Comparison of ENCODE assay signal across 9 mouse cellular contexts in genomic region chr11:69655264-69656064, GRCm38 (mm10). TPM values are rescaled to one million over a fixed set of nuclear protein-coding genes. Genes with fewer than 3 reads are reported as not detected.
DNase-seq lines count a peak whose midpoint lies in the region; ATAC-seq and TF ChIP-seq lines count a peak whose summit lies in the region.
"Had no signal": no experiment of that assay in that cellular context is flagged by ENCODE, and none has a peak within 500 bp of the region (broad histone marks: within the 10 kb centered on the region; RNA-seq: fewer than 3 reads in every experiment).

Gene Sox15 (plus strand): TSS chr11:69655314.

- no peak within 1 kb of the TSS for H3K27ac ChIP-seq in embryonic facial prominence, embryonic 11.5 days (replicated peaks; ENCODE audit: low read depth, low read length)
- peak within 1 kb of the TSS; percentile 59 for H3K27ac ChIP-seq in heart, embryonic 10.5 days
- H3K27ac ChIP-seq in kidney, embryonic 16.5 days (ENCODE audit: low read length) = peak within 1 kb of the TSS; percentile 57; the same call in 1 of the 2 replicates
- H3K27ac ChIP-seq in liver, embryonic 15.5 days (replicated peaks) = peak within 1 kb of the TSS; percentile 0; the same call in 1 of the 2 replicates
- no peak within 1 kb of the TSS for H3K27ac ChIP-seq in neural tube, embryonic 12.5 days

- H3K79me3 ChIP-seq in C2C12 (ENCODE audit: low read depth) = peaks cover 3% of the 10 kb centered on the region

- H3K79me2 ChIP-seq in C2C12 (ENCODE audit: control insufficient read depth, insufficient read depth) = peaks cover 9% of the 10 kb centered on the region

- no peaks in the 10 kb centered on the region for H3K9me3 ChIP-seq in embryonic facial prominence, embryonic 11.5 days (replicated peaks; ENCODE audit: control insufficient read depth, low read length)
- H3K9me3 ChIP-seq in heart, embryonic 10.5 days = no peaks in the 10 kb centered on the region
- H3K9me3 ChIP-seq in kidney, embryonic 16.5 days (ENCODE audit: low read length) = no peaks in the 10 kb centered on the region
- no peaks in the 10 kb centered on the region for H3K9me3 ChIP-seq in liver, embryonic 15.5 days (replicated peaks)
- no peaks in the 10 kb centered on the region for H3K9me3 ChIP-seq in neural tube, embryonic 12.5 days

- no peak within 1 kb of the TSS for H3K4me3 ChIP-seq in C2C12 (ENCODE audit: insufficient read depth, poor library complexity, severe bottlenecking)
- H3K4me3 ChIP-seq in embryonic facial prominence, embryonic 11.5 days (ENCODE audit: low read depth, low read length) = no peak within 1 kb of the TSS
- H3K4me3 ChIP-seq in heart, embryonic 10.5 days = peak within 1 kb of the TSS; percentile 13; the same call in 1 of the 2 replicates
- peak within 1 kb of the TSS; percentile 18; the same call in 1 of the 2 replicates for H3K4me3 ChIP-seq in kidney, embryonic 16.5 days (ENCODE audit: low read length)
- H3K4me3 ChIP-seq in liver, embryonic 15.5 days (replicated peaks) = no peak within 1 kb of the TSS
- no peak within 1 kb of the TSS for H3K4me3 ChIP-seq in neural tube, embryonic 12.5 days
- H3K4me3 ChIP-seq: erythroblast, embryonic 14.5 days had no signal

- H3K36me3 ChIP-seq in C2C12 (ENCODE audit: control insufficient read depth, insufficient read depth) = peaks cover 76% of the 10 kb centered on the region
- peaks cover 25% of the 10 kb centered on the region for H3K36me3 ChIP-seq in embryonic facial prominence, embryonic 11.5 days (replicated peaks; ENCODE audit: control insufficient read depth, insufficient read depth, low read depth, low read length)
- peaks cover 78% of the 10 kb centered on the region for H3K36me3 ChIP-seq in heart, embryonic 10.5 days
- peaks cover 62% of the 10 kb centered on the region for H3K36me3 ChIP-seq in kidney, embryonic 16.5 days (ENCODE audit: insufficient read depth, low read length)
- peaks cover 91% of the 10 kb centered on the region for H3K36me3 ChIP-seq in liver, embryonic 15.5 days (replicated peaks)
- peaks cover 72% of the 10 kb centered on the region for H3K36me3 ChIP-seq in neural tube, embryonic 12.5 days

- no peak within 1 kb of the TSS for H3K9ac ChIP-seq in embryonic facial prominence, embryonic 11.5 days (replicated peaks; ENCODE audit: low read length)
- peak within 1 kb of the TSS; percentile 50 for H3K9ac ChIP-seq in kidney, embryonic 16.5 days (replicated peaks; ENCODE audit: low read length)
- H3K9ac ChIP-seq in liver, embryonic 15.5 days = no peak within 1 kb of the TSS
- 0 out of 2 replicates have a peak within 1 kb of the TSS, but pooled peaks have one; percentile 26 for H3K9ac ChIP-seq in neural tube, embryonic 12.5 days

- 19% methylated on average over 34 of the region's 34 CpGs for WGBS in embryonic facial prominence, embryonic 11.5 days
- 24% methylated on average over 34 of the region's 34 CpGs for WGBS in heart, embryonic 10.5 days
- WGBS in kidney, embryonic 16.5 days = 18% methylated on average over 34 of the region's 34 CpGs
- 38% methylated on average over 34 of the region's 34 CpGs for WGBS in liver, embryonic 15.5 days (ENCODE audit: insufficient replicate concordance)
- 24% methylated on average over 34 of the region's 34 CpGs for whole genome bisulfite sequencing in neural tube, embryonic 12.5 days

- no peak within 1 kb of the TSS for H3ac ChIP-seq in C2C12 (ENCODE audit: control insufficient read depth, insufficient read length, low read depth)

- peak; percentile 78 for DNase-seq in adrenal gland, postnatal 10 days
- DNase-seq in embryonic facial prominence, embryonic 11.5 days (ENCODE audit: low spot score) = peak; percentile 87
- DNase-seq in heart, embryonic 10.5 days (ENCODE audit: low spot score) = peak; percentile 89
- DNase-seq in urinary bladder, postnatal 14 days (ENCODE audit: low spot score) = peak; percentile 77

- no peaks in the 10 kb centered on the region; the same call in 1 of the 2 replicates for H3K4me1 ChIP-seq in embryonic facial prominence, embryonic 11.5 days (ENCODE audit: control insufficient read depth, insufficient read depth, low read length)
- peaks cover 38% of the 10 kb centered on the region for H3K4me1 ChIP-seq in heart, embryonic 10.5 days
- H3K4me1 ChIP-seq in kidney, embryonic 16.5 days (ENCODE audit: insufficient read depth, low read length) = peaks cover 18% of the 10 kb centered on the region
- H3K4me1 ChIP-seq in liver, embryonic 15.5 days (replicated peaks) = peaks cover 42% of the 10 kb centered on the region
- H3K4me1 ChIP-seq in neural tube, embryonic 12.5 days = peaks cover 11% of the 10 kb centered on the region

- H3K27me3 ChIP-seq in C2C12 (ENCODE audit: control insufficient read depth, insufficient read depth, insufficient read length) = no peaks in the 10 kb centered on the region
- no peaks in the 10 kb centered on the region for H3K27me3 ChIP-seq in embryonic facial prominence, embryonic 11.5 days (ENCODE audit: control insufficient read depth, insufficient read depth, low read length)
- no peaks in the 10 kb centered on the region for H3K27me3 ChIP-seq in heart, embryonic 10.5 days (ENCODE audit: insufficient read depth, poor library complexity, severe bottlenecking)
- no peaks in the 10 kb centered on the region for H3K27me3 ChIP-seq in kidney, embryonic 16.5 days (ENCODE audit: insufficient read depth, low read length)
- no peaks in the 10 kb centered on the region for H3K27me3 ChIP-seq in liver, embryonic 15.5 days
- no peaks in the 10 kb centered on the region for H3K27me3 ChIP-seq in neural tube, embryonic 12.5 days (replicated peaks)

- peak; percentile 31; the same call in 1 of the 2 replicates for ATAC-seq in embryonic facial prominence, embryonic 11.5 days (replicated peaks; ENCODE audit: insufficient number of reproducible peaks, low FRiP score, low TSS enrichment, low read depth)
- ATAC-seq in kidney, embryonic 16.5 days (ENCODE audit: low FRiP score, low TSS enrichment) = peak; percentile 87
- ATAC-seq in liver, embryonic 15.5 days (ENCODE audit: insufficient read depth) = no peak
- ATAC-seq in neural tube, embryonic 12.5 days (ENCODE audit: low FRiP score, low read depth) = peak; percentile 63

- peak; percentile 59 for TF ChIP-seq CTCF in C2C12 (IDR thresholded peaks at IDR 0.05; ENCODE audit: control insufficient read depth, insufficient read depth, insufficient read length)

- no peak within 1 kb of the TSS for H3K4me2 ChIP-seq in embryonic facial prominence, embryonic 11.5 days (ENCODE audit: low read depth, low read length)
- peak within 1 kb of the TSS; percentile 32; the same call in 1 of the 2 replicates for H3K4me2 ChIP-seq in kidney, embryonic 16.5 days (replicated peaks; ENCODE audit: low read depth, low read length)
- H3K4me2 ChIP-seq in liver, embryonic 15.5 days = no peak within 1 kb of the TSS; the same call in 1 of the 2 replicates
- H3K4me2 ChIP-seq in neural tube, embryonic 12.5 days (replicated peaks) = peak within 1 kb of the TSS; percentile 27

TF ChIP-seq in C2C12, 6 proteins besides CTCF, POLR2A, EP300 and RAD21:
- TF ChIP-seq CEBPB (IDR thresholded peaks at IDR 0.05; ENCODE audit: low read depth) = no peak
- no peak for TF ChIP-seq FOSL1 (IDR thresholded peaks at IDR 0.05; ENCODE audit: insufficient read depth, low read length, poor library complexity, severe bottlenecking)
- no peak for TF ChIP-seq MYOG (IDR thresholded peaks at IDR 0.05; ENCODE audit: control insufficient read depth, extremely low read depth, insufficient read length)
- no peak for TF ChIP-seq MYOD1 (IDR thresholded peaks at IDR 0.05; ENCODE audit: control insufficient read depth, insufficient read length, low read depth)
- TF ChIP-seq MAX (IDR thresholded peaks at IDR 0.05) = no peak
- no peak for TF ChIP-seq USF1 (IDR thresholded peaks at IDR 0.05; ENCODE audit: low read depth)

RNA-seq across cellular contexts. Expression of gene Sox15, which starts in this region (rescaled TPM):
- polyA plus RNA-seq in C2C12 (2012; fragmentation: generic; extraction: Trizol) = 0.08 TPM
- not detected for total RNA-seq in adrenal gland, postnatal 10 days (2021)
- not detected in 2 replicates for polyA plus RNA-seq in embryonic facial prominence, embryonic 11.5 days (2014; fragmentation: Nextera tagmentation; extraction: Ambion mirVana)
- polyA plus RNA-seq in heart, embryonic 10.5 days (2016; fragmentation: Nextera tagmentation; extraction: Ambion mirVana) = 0.15 TPM in 1 of 2 replicates, not detected in the other
- 0.19 TPM in 1 of 2 replicates, not detected in the other for polyA plus RNA-seq in kidney, embryonic 16.5 days (2015; fragmentation: Nextera tagmentation; extraction: Ambion mirVana)
- polyA plus RNA-seq in liver, embryonic 15.5 days (2015; fragmentation: Nextera tagmentation; extraction: Ambion mirVana) = not detected in 2 replicates
- 0.30 TPM in 1 of 2 replicates, not detected in the other for polyA plus RNA-seq in neural tube, embryonic 12.5 days (2016; fragmentation: Nextera tagmentation; extraction: Ambion mirVana)
- polyA plus RNA-seq: erythroblast, embryonic 14.5 days had no signal

Comparison
In these comparisons a context has a peak if more than half of its experiments do, and no peak if none do; other contexts are left out.
1. Peak in DNase-seq in adrenal gland, postnatal 10 days; RNA of the gene not detected or under 1 TPM.
2. Peak in DNase-seq and ATAC-seq in embryonic facial prominence, embryonic 11.5 days; RNA of the gene not detected or under 1 TPM.
3. Peak in DNase-seq, H3K4me3 ChIP-seq and H3K27ac ChIP-seq in heart, embryonic 10.5 days; RNA of the gene not detected or under 1 TPM.
4. Peak in ATAC-seq, H3K4me3 ChIP-seq, H3K27ac ChIP-seq, H3K9ac ChIP-seq and H3K4me2 ChIP-seq in kidney, embryonic 16.5 days; RNA of the gene not detected or under 1 TPM.
5. Peak in ATAC-seq, H3K9ac ChIP-seq and H3K4me2 ChIP-seq in neural tube, embryonic 12.5 days; RNA of the gene not detected or under 1 TPM.